Mouse (Mus musculus) ES-E14 (cell line): ENCODE data around the gene Hoxa1.

ENCODE experiments used
- CHD2 ChIP-seq: IDR thresholded peaks from 2 replicates; pipeline ENCODE4 v1.6.1; 2014; ENCODE audit warnings: mild to moderate bottlenecking, low read depth, low read length, inconsistent platforms
- MAFK ChIP-seq: IDR thresholded peaks from 2 replicates; pipeline ENCODE4 v1.6.1; 2014; ENCODE audit warnings: mild to moderate bottlenecking, low read depth, low read length, inconsistent platforms; ENCODE audit not compliant: insufficient read depth
- ZC3H11A ChIP-seq: IDR thresholded peaks from 2 replicates; pipeline ENCODE4 v1.6.1; 2012; ENCODE audit warnings: low read depth, mild to moderate bottlenecking, inconsistent platforms, low read length, borderline replicate concordance

DNA sequence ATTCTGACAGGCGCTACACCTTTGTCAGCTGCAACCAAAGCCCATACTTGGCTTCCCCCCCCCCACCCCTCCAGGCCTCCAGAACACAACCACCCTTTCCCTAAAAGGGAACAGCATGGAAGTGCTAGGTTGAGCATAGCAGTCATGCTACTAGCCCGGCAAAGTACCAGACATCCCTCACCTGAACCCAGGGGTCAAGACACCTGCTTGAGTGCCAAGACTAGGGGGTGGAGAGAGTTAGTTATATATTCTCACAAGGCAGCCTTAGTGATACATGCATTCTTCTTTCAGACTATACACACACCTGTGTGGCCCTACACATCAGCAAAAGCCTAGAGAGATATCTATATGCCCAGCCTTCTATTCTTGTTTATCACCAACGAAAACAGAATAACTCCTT is 27.7 kb upstream of the Hoxa1 start:
- TF ChIP-seq ZC3H11A (no peak), MAFK (no peak), CHD2 (no peak)
